ENCODE assay signal across 10 mouse cellular contexts in the genomic region with DNA sequence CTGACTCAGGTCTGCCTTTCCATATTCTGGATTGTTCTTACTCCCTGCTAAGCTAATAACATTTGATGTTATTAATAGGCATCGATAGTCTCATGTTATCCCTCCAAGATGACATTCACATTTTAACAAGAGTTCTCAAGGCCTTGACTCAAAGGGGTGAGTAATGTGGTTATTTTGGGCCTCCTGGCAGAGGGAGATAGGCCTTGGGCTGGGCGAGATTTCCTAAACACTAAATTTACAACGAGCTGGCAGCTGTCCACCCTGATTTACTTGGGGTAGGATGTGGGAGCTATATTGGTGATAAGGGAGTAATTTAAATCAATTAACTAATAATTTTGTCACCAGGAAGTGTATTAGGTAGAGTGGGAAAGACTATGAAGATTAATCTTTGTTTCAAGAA.
A peak's percentile ranks its signal among the peaks of the same experiment; 100 is the strongest.
DNase-seq lines count a peak whose midpoint lies in the region.
"Had no signal": no experiment of that assay in that cellular context is flagged by ENCODE, and none has a peak within 500 bp of the region (broad histone marks: within the 10 kb centered on the region; RNA-seq: fewer than 3 reads in every experiment).

No protein-coding gene starts in this region.

- peak; percentile 78 for DNase-seq in gastrocnemius, adult 18-20 months (ENCODE audit: low spot score)
- no peak for DNase-seq in gastrocnemius, postnatal 25 days
- DNase-seq in ovary, adult 18-20 months (ENCODE audit: low spot score): peak; percentile 39
- no peak for DNase-seq in ovary, postnatal 14 days (ENCODE audit: low spot score)
- peak; percentile 45 to 61 for DNase-seq in heart, adult 9 months (ENCODE audit: low spot score in 2 of 2)
- DNase-seq in skeletal muscle tissue, adult 2 months (ENCODE audit: low read depth, low spot score): peak; percentile 68
- no peak for DNase-seq in B cell, adult 2 months
- DNase-seq in kidney, adult 11 months: no peak
- DNase-seq: cerebellum, adult 9-11 months; liver had no signal

Comparison
In these comparisons a context has a peak if more than half of its experiments do, and no peak if none do; other contexts are left out.
1. DNase-seq: peak in gastrocnemius, adult 18-20 months (single experiment), ovary, adult 18-20 months (single experiment), heart, adult 9 months (2 of 2) and skeletal muscle tissue, adult 2 months (single experiment); none in gastrocnemius, postnatal 25 days (single experiment), ovary, postnatal 14 days (single experiment), B cell, adult 2 months (0 of 2) and kidney, adult 11 months (single experiment).